Mouse (Mus musculus): ENCODE measurements around the gene Tsr3.

DNA sequence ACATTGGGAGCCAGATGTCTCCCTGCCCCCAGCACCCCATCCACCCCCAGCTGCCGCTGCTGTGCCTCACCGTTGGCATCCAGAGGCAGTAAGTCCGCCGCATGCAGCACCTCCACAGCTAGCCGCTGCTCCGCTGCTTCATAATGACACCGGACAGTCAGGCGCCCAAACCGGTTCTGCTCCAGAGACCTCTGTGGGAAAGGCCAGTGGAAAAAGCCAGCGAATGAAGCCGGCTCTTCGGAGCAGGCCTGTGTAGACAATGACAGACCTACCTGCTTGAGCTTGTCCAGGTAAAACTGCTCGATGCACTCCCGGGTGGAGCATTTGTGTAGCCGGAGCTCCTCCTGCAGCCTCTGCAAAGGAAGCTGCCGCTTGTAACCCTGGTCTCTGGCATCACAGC lies 4.3 kb downstream of the Tsr3 start:
- TF ChIP-seq MYC (IDR thresholded peaks at IDR 0.05; ENCODE audit: low read depth, low read length) (no peak), EP300 (IDR thresholded peaks at IDR 0.05; ENCODE audit: low read length) (no peak), TCF12 (IDR thresholded peaks at IDR 0.05; ENCODE audit: low read depth, low read length) (no peak), CTCF (conservative IDR thresholded peaks at IDR 0.05 in 1 of 2, IDR thresholded peaks at IDR 0.05 in 1 of 2; ENCODE audit: low read depth in 2 of 2, low read length in 2 of 2) (no peak), MAX (IDR thresholded peaks at IDR 0.05; ENCODE audit: low read length) (no peak), UBTF (IDR thresholded peaks at IDR 0.05; ENCODE audit: low read depth, low read length) (no peak), JUND (conservative IDR thresholded peaks at IDR 0.05; ENCODE audit: low read depth, low read length) (no peak), JUN (IDR thresholded peaks at IDR 0.05; ENCODE audit: insufficient read depth, low read depth, low read length) (no peak), USF2 (conservative IDR thresholded peaks at IDR 0.05; ENCODE audit: low read depth, low read length) (no peak)

Data from CH12.LX (cell line).